ENCODE assay signal across 16 mouse cellular contexts in genomic region chr2:5911282-5911965, GRCm38 (mm10). TPM values are rescaled to one million over a fixed set of nuclear protein-coding genes. Genes with fewer than 3 reads are reported as not detected.
DNase-seq lines count a peak whose midpoint lies in the region; ATAC-seq lines count a peak whose summit lies in the region.
"Had no signal": no experiment of that assay in that cellular context is flagged by ENCODE, and none has a peak within 500 bp of the region (broad histone marks: within the 10 kb centered on the region; RNA-seq: fewer than 3 reads in every experiment).

No protein-coding gene starts in this region.

- H3K9ac ChIP-seq in intestine, embryonic 14.5 days (ENCODE audit: low read length) = no peak overlapping the region
- H3K9ac ChIP-seq in intestine, embryonic 16.5 days (ENCODE audit: low read depth, low read length) = no peak overlapping the region
- H3K9ac ChIP-seq in midbrain, embryonic 13.5 days (replicated peaks) = no peak overlapping the region
- H3K9ac ChIP-seq in midbrain, embryonic 16.5 days (ENCODE audit: low read depth, low read length) = no peak overlapping the region
- H3K9ac ChIP-seq in forebrain, embryonic 16.5 days (replicated peaks; ENCODE audit: low read depth, low read length) = no peak overlapping the region
- H3K9ac ChIP-seq: liver, embryonic 12.5 days had no signal

- no peak overlapping the region for H3K27ac ChIP-seq in intestine, embryonic 14.5 days (ENCODE audit: low read depth)
- no peak overlapping the region for H3K27ac ChIP-seq in intestine, embryonic 16.5 days (ENCODE audit: low read length)
- no peak overlapping the region for H3K27ac ChIP-seq in midbrain, embryonic 13.5 days
- no peak overlapping the region for H3K27ac ChIP-seq in midbrain, embryonic 16.5 days (ENCODE audit: low read length)
- no peak overlapping the region for H3K27ac ChIP-seq in forebrain, embryonic 16.5 days (ENCODE audit: low read length)
- H3K27ac ChIP-seq: liver, embryonic 12.5 days had no signal

- 57% methylated on average over 16 of the region's 16 CpGs for WGBS in intestine, embryonic 14.5 days
- 55% methylated on average over 16 of the region's 16 CpGs for WGBS in intestine, embryonic 16.5 days
- 48% methylated on average over 16 of the region's 16 CpGs for WGBS in midbrain, embryonic 13.5 days
- 43% methylated on average over 16 of the region's 16 CpGs for WGBS in midbrain, embryonic 16.5 days
- WGBS in forebrain, embryonic 16.5 days = 51% methylated on average over 16 of the region's 16 CpGs

- peaks cover 5% of the 10 kb centered on the region; the same call in 1 of the 2 replicates for H3K4me1 ChIP-seq in intestine, embryonic 14.5 days (replicated peaks; ENCODE audit: control insufficient read depth, insufficient read depth, low read length)
- H3K4me1 ChIP-seq in intestine, embryonic 16.5 days (ENCODE audit: control insufficient read depth, insufficient read depth, low read length) = no peaks in the 10 kb centered on the region
- H3K4me1 ChIP-seq in midbrain, embryonic 13.5 days (replicated peaks) = no peaks in the 10 kb centered on the region
- H3K4me1 ChIP-seq in midbrain, embryonic 16.5 days (ENCODE audit: control insufficient read depth, insufficient read depth, low read length) = no peaks in the 10 kb centered on the region
- H3K4me1 ChIP-seq in forebrain, embryonic 16.5 days (replicated peaks; ENCODE audit: control insufficient read depth, insufficient read depth, low read length) = no peaks in the 10 kb centered on the region; the same call in 1 of the 2 replicates
- H3K4me1 ChIP-seq: liver, embryonic 12.5 days had no signal

- 0 out of 2 replicates have a peak overlapping the region, but pooled peaks have one; percentile 15 for H3K4me2 ChIP-seq in intestine, embryonic 14.5 days (ENCODE audit: low read length)
- no peak overlapping the region for H3K4me2 ChIP-seq in intestine, embryonic 16.5 days (ENCODE audit: low read depth, low read length)
- no peak overlapping the region for H3K4me2 ChIP-seq in midbrain, embryonic 13.5 days (replicated peaks)
- H3K4me2 ChIP-seq in midbrain, embryonic 16.5 days (ENCODE audit: low read length) = no peak overlapping the region
- H3K4me2 ChIP-seq in forebrain, embryonic 16.5 days (ENCODE audit: low read length) = no peak overlapping the region
- H3K4me2 ChIP-seq: heart, embryonic 11.5 days; liver, embryonic 12.5 days had no signal

- H3K4me3 ChIP-seq in intestine, embryonic 14.5 days (ENCODE audit: low read depth, low read length) = no peak overlapping the region
- H3K4me3 ChIP-seq in intestine, embryonic 16.5 days (ENCODE audit: low read length) = no peak overlapping the region
- no peak overlapping the region for H3K4me3 ChIP-seq in midbrain, embryonic 13.5 days (replicated peaks)
- no peak overlapping the region for H3K4me3 ChIP-seq in midbrain, embryonic 16.5 days (ENCODE audit: low read depth, low read length)
- H3K4me3 ChIP-seq in forebrain, embryonic 16.5 days (replicated peaks; ENCODE audit: low read length) = no peak overlapping the region
- H3K4me3 ChIP-seq: liver, embryonic 12.5 days had no signal

- no peaks in the 10 kb centered on the region for H3K27me3 ChIP-seq in intestine, embryonic 14.5 days (replicated peaks; ENCODE audit: control insufficient read depth, insufficient read depth, low read length)
- no peaks in the 10 kb centered on the region for H3K27me3 ChIP-seq in intestine, embryonic 16.5 days (replicated peaks; ENCODE audit: control insufficient read depth, insufficient read depth, low read length)
- no peaks in the 10 kb centered on the region for H3K27me3 ChIP-seq in midbrain, embryonic 13.5 days
- no peaks in the 10 kb centered on the region for H3K27me3 ChIP-seq in midbrain, embryonic 16.5 days (ENCODE audit: control insufficient read depth, insufficient read depth, low read depth, low read length)
- H3K27me3 ChIP-seq in forebrain, embryonic 16.5 days (replicated peaks; ENCODE audit: control insufficient read depth, insufficient read depth, low read length) = no peaks in the 10 kb centered on the region
- H3K27me3 ChIP-seq: liver, embryonic 12.5 days had no signal

- peak; percentile 4 for DNase-seq in embryo, embryonic 11 days
- no peak for DNase-seq in embryo, embryonic 10.5 days (ENCODE audit: low spot score)
- DNase-seq in intestine, embryonic 14.5 days (ENCODE audit: low spot score) = no peak
- no peak for DNase-seq in adrenal gland, postnatal 10 days
- DNase-seq: cerebellum, adult 2 months; heart, postnatal 36 days; kidney, adult 2 months; spleen, adult 18-20 months; thymus, postnatal 4 days had no signal

- no peak for ATAC-seq in intestine, embryonic 14.5 days (replicated peaks; ENCODE audit: low FRiP score, low TSS enrichment, low read depth)
- no peak for ATAC-seq in intestine, embryonic 16.5 days
- ATAC-seq in midbrain, embryonic 13.5 days = peak; percentile 58; the same call in 1 of the 2 replicates
- ATAC-seq in midbrain, embryonic 16.5 days = no peak
- peak; percentile 61; the same call in 1 of the 2 replicates for ATAC-seq in forebrain, embryonic 16.5 days
- ATAC-seq: liver, embryonic 12.5 days had no signal

- no peaks in the 10 kb centered on the region for H3K9me3 ChIP-seq in intestine, embryonic 14.5 days (ENCODE audit: control insufficient read depth, low read length)
- H3K9me3 ChIP-seq in intestine, embryonic 16.5 days (ENCODE audit: control insufficient read depth, low read length) = no peaks in the 10 kb centered on the region
- no peaks in the 10 kb centered on the region for H3K9me3 ChIP-seq in midbrain, embryonic 13.5 days
- H3K9me3 ChIP-seq in midbrain, embryonic 16.5 days (replicated peaks; ENCODE audit: control insufficient read depth, low read length, poor library complexity, severe bottlenecking) = no peaks in the 10 kb centered on the region
- H3K9me3 ChIP-seq in forebrain, embryonic 16.5 days (ENCODE audit: control insufficient read depth, low read length) = no peaks in the 10 kb centered on the region
- H3K9me3 ChIP-seq: liver, embryonic 12.5 days had no signal

- H3K36me3 ChIP-seq in intestine, embryonic 14.5 days (ENCODE audit: control insufficient read depth, insufficient read depth, low read length) = peaks cover 4% of the 10 kb centered on the region; the same call in 1 of the 2 replicates
- 0 out of 2 replicates have a peak, but pooled peaks cover 2% of the 10 kb centered on the region for H3K36me3 ChIP-seq in intestine, embryonic 16.5 days (ENCODE audit: control insufficient read depth, insufficient read depth, low read length)
- H3K36me3 ChIP-seq in midbrain, embryonic 13.5 days = peaks cover 18% of the 10 kb centered on the region
- peaks cover 3% of the 10 kb centered on the region for H3K36me3 ChIP-seq in midbrain, embryonic 16.5 days (ENCODE audit: control insufficient read depth, insufficient read depth, low read length)
- peaks cover 3% of the 10 kb centered on the region; the same call in 1 of the 2 replicates for H3K36me3 ChIP-seq in forebrain, embryonic 16.5 days (ENCODE audit: control insufficient read depth, insufficient read depth)

RNA-seq across cellular contexts. Expression of gene Sec61a2, which starts 16.2 kb away (rescaled TPM):
- polyA plus RNA-seq in intestine, embryonic 14.5 days (2014; fragmentation: Nextera tagmentation; extraction: Ambion mirVana) = 77.9 and 87.3 TPM in 2 replicates
- 55.7 and 61.8 TPM in 2 replicates for polyA plus RNA-seq in intestine, embryonic 16.5 days (2015; fragmentation: Nextera tagmentation; extraction: Ambion mirVana)
- polyA plus RNA-seq in midbrain, embryonic 13.5 days (2015; fragmentation: Nextera tagmentation; extraction: Ambion mirVana) = 90.7 and 100 TPM in 2 replicates
- polyA plus RNA-seq in midbrain, embryonic 16.5 days (2015; fragmentation: Nextera tagmentation; extraction: Ambion mirVana) = 116 and 117 TPM in 2 replicates
- polyA plus RNA-seq in forebrain, embryonic 16.5 days (2015; fragmentation: Nextera tagmentation; extraction: Ambion mirVana) = 94.8 and 112 TPM in 2 replicates
- 10 to 100 TPM; 34.3 to 56.1 TPM for total RNA-seq in adrenal gland, postnatal 10 days (2021)

RNA-seq across cellular contexts. Expression of gene Dhtkd1, which starts 31.2 kb away (rescaled TPM):
- 3.6 and 4.7 TPM in 2 replicates for polyA plus RNA-seq in intestine, embryonic 14.5 days (2014; fragmentation: Nextera tagmentation; extraction: Ambion mirVana)
- 2.3 and 2.4 TPM in 2 replicates for polyA plus RNA-seq in intestine, embryonic 16.5 days (2015; fragmentation: Nextera tagmentation; extraction: Ambion mirVana)
- polyA plus RNA-seq in midbrain, embryonic 13.5 days (2015; fragmentation: Nextera tagmentation; extraction: Ambion mirVana) = 6.0 and 6.8 TPM in 2 replicates
- polyA plus RNA-seq in midbrain, embryonic 16.5 days (2015; fragmentation: Nextera tagmentation; extraction: Ambion mirVana) = 8.7 and 9.3 TPM in 2 replicates
- polyA plus RNA-seq in forebrain, embryonic 16.5 days (2015; fragmentation: Nextera tagmentation; extraction: Ambion mirVana) = 4.8 and 7.6 TPM in 2 replicates
- 10 to 100 TPM; 10.6 to 13.2 TPM for total RNA-seq in adrenal gland, postnatal 10 days (2021)

RNA-seq across cellular contexts. Expression of gene Upf2, which starts 39.8 kb away (rescaled TPM):
- 11.5 and 13.1 TPM in 2 replicates for polyA plus RNA-seq in intestine, embryonic 14.5 days (2014; fragmentation: Nextera tagmentation; extraction: Ambion mirVana)
- 7.2 and 7.9 TPM in 2 replicates for polyA plus RNA-seq in intestine, embryonic 16.5 days (2015; fragmentation: Nextera tagmentation; extraction: Ambion mirVana)
- polyA plus RNA-seq in midbrain, embryonic 13.5 days (2015; fragmentation: Nextera tagmentation; extraction: Ambion mirVana) = 10.4 and 10.7 TPM in 2 replicates
- polyA plus RNA-seq in midbrain, embryonic 16.5 days (2015; fragmentation: Nextera tagmentation; extraction: Ambion mirVana) = 8.0 and 8.7 TPM in 2 replicates
- polyA plus RNA-seq in forebrain, embryonic 16.5 days (2015; fragmentation: Nextera tagmentation; extraction: Ambion mirVana) = 8.9 and 9.4 TPM in 2 replicates
- 10 to 100 TPM; 18.6 to 21.5 TPM for total RNA-seq in adrenal gland, postnatal 10 days (2021)

RNA-seq across cellular contexts. Expression of gene Gm13199, which starts 48.7 kb away (rescaled TPM):
- 1.3 TPM in 2 replicates for polyA plus RNA-seq in intestine, embryonic 14.5 days (2014; fragmentation: Nextera tagmentation; extraction: Ambion mirVana)
- 0.77 and 0.84 TPM in 2 replicates for polyA plus RNA-seq in intestine, embryonic 16.5 days (2015; fragmentation: Nextera tagmentation; extraction: Ambion mirVana)
- polyA plus RNA-seq in midbrain, embryonic 13.5 days (2015; fragmentation: Nextera tagmentation; extraction: Ambion mirVana) = 1.6 and 2.1 TPM in 2 replicates
- 0.77 and 0.88 TPM in 2 replicates for polyA plus RNA-seq in midbrain, embryonic 16.5 days (2015; fragmentation: Nextera tagmentation; extraction: Ambion mirVana)
- polyA plus RNA-seq in forebrain, embryonic 16.5 days (2015; fragmentation: Nextera tagmentation; extraction: Ambion mirVana) = 1.4 and 1.9 TPM in 2 replicates
- total RNA-seq in adrenal gland, postnatal 10 days (2021) = 1 to 10 TPM in 1 of 2 experiments, not detected in 1; 2.1 TPM
- total RNA-seq: gastrocnemius, adult 8-10 months; heart, postnatal 36 days had no signal

Comparison
In these comparisons a context has a peak if more than half of its experiments do, and no peak if none do; other contexts are left out.
1. ATAC-seq: peak in midbrain, embryonic 13.5 days (single experiment) and forebrain, embryonic 16.5 days (single experiment); none in intestine, embryonic 14.5 days (single experiment), intestine, embryonic 16.5 days (single experiment) and midbrain, embryonic 16.5 days (single experiment).